Mouse (Mus musculus) midbrain, embryonic 11.5 days (tissue): ENCODE results near the gene Zfp871. TPM values are rescaled to one million over a fixed set of nuclear protein-coding genes. Genes with fewer than 3 reads are reported as not detected.
"Not testable (repeated sequence)": the region's sequence is repeated elsewhere in the genome, so short reads cannot be mapped to it uniquely, and the experiment has no call there.

Source experiments
- ATAC-seq: fragments of 200-750 bp; cut with Nextera tagmentation; 2 replicates; pipeline ENCODE4 v1.8.0; 2017; ENCODE audit warnings: moderate TSS enrichment, moderate library complexity; ENCODE audit not compliant: low FRiP score
- DNase-seq: peaks from one replicate; pipeline ENCODE4 v3.0.0; 2015; ENCODE audit warnings: low spot score; ENCODE audit errors: missing footprints
- H3K27ac ChIP-seq: fragments of 300-500 bp; sonication (generic); 2 replicates; pipeline ENCODE4 v1.5.1; 2014; ENCODE audit warnings: low read depth, low read length
- H3K27me3 ChIP-seq: fragments of 300-500 bp; sonication (generic); 2 replicates; pipeline ENCODE4 v1.6.1; 2014; ENCODE audit warnings: mild to moderate bottlenecking, low read length, moderate library complexity, mixed read lengths; ENCODE audit not compliant: control insufficient read depth, insufficient read depth
- H3K36me3 ChIP-seq: fragments of 300-500 bp; sonication (generic); 2 replicates; pipeline ENCODE4 v1.6.1; 2014; ENCODE audit warnings: mild to moderate bottlenecking, low read length, moderate library complexity, mixed read lengths; ENCODE audit not compliant: control insufficient read depth, insufficient read depth
- H3K4me1 ChIP-seq: fragments of 300-500 bp; sonication (generic); 2 replicates; pipeline ENCODE4 v1.6.1; 2014; ENCODE audit warnings: low read length; ENCODE audit not compliant: control insufficient read depth, insufficient read depth
- H3K4me2 ChIP-seq: fragments of 300-500 bp; sonication (generic); 2 replicates; pipeline ENCODE4 v1.6.1; 2014; ENCODE audit warnings: mild to moderate bottlenecking, moderate library complexity
- H3K4me3 ChIP-seq: fragments of 300-500 bp; sonication (generic); 2 replicates; pipeline ENCODE4 v1.5.1; 2014; ENCODE audit warnings: low read depth, low read length
- H3K9ac ChIP-seq: fragments of 300-500 bp; sonication (generic); 2 replicates; pipeline ENCODE4 v1.6.1; 2014; ENCODE audit warnings: low read length
- H3K9me3 ChIP-seq: fragments of 300-500 bp; sonication (generic); 2 replicates; pipeline ENCODE4 v1.6.1; 2016; ENCODE audit warnings: low read length; ENCODE audit not compliant: control insufficient read depth
- WGBS: fragments of 180-500 bp; shearing (Covaris S2); extraction: QIAGEN DNeasy Blood & Tissue Kit; methylation state at CpG from one replicate; pipeline ENCODE4 v1.1.7; 2014; 5-methylcytosine and 5-hydroxymethylcytosine counted together
- polyA plus RNA-seq: library from polyadenylated mRNA; unstranded; fragments of >200 nt; fragmentation: Nextera tagmentation; extraction: Ambion mirVana; gene quantifications from 2 replicates; pipeline ENCODE4 v1.2.1, GENCODE M21; 2014

The Zfp871 gene
- polyA plus RNA-seq, 1 experiment from 2014 or later: 32.0 TPM

DNA sequence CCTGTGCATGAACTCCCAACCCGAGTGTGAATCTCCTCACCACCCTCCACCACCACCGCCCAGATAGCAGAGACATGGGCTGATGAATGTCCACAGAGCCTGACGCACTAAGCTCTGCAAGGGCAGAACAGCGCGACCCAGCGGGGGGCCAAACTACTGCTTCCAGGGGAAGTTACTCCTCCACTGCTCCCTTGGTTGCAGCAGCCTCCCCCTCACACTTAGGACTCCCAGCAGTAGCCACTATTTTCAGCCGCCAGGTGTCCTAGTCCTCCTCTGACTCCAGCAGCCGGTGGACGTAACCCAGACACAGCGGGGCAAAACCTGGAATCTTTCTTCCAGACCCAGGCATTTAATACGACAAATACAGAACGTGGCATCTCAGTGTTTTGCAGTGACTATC, 34.5 kb downstream of the Zfp871 start:
- H3K4me2 ChIP-seq: no peak overlapping the region
- no peak overlapping the region for H3K4me3 ChIP-seq
- no peaks in the 10 kb centered on the region for H3K9me3 ChIP-seq
- no peaks in the 10 kb centered on the region for H3K4me1 ChIP-seq
- H3K27me3 ChIP-seq: no peaks in the 10 kb centered on the region
- no peaks in the 10 kb centered on the region for H3K36me3 ChIP-seq
- H3K9ac ChIP-seq: no peak overlapping the region
- DNase-seq (no peak), ATAC-seq (no peak; the same call in 1 of the 2 replicates)
- H3K27ac ChIP-seq: no peak overlapping the region
- whole genome bisulfite sequencing: 10% methylated on average over 12 of the region's 12 CpGs

DNA sequence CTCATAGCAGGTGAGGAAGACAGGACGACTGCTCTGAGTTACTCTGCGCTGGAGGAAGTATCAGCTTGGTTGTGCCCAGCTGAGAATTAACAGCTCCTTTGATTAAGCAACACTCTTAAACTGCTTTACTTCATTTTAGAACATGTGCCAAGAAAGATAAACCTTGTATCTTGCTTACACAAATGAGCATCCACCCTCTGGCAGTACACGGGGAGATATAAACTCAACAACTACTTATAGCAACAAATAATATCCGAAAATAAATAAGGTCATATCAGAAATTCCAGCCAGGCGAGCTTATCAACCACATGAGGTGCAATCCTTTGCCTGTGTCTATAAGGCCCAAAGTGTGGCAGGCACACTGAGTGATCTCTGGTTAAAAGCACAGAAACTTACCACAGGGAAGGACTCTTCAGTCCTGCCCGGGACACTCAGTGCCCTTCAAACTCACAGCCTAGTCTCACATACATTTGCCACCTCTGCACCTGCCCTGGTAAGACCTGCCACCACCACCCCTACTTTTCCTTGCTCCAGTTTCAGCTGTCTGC, 35.2 kb downstream of the Zfp871 start:
- H3K4me1 ChIP-seq: no peaks in the 10 kb centered on the region

DNA sequence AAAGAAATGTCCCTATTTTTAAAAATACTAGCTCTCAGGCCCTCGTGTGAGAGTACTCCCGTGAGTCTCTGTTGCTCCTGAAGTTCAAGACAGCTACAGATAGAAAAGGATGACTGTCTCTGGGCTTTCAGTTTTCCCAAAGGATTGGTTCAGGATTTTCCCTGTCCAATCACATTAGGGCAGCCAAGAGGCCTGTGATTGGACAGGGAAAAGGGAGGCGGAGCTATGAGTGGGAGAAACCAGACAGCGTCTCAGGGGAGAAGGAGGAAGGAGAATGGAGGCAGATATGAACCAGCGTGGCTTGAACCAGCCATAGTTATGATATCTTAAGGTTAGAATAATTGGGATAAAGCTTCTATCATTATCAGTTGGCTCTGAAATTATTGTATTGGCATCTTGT, 37.5 kb downstream of the Zfp871 start:
- no peaks in the 10 kb centered on the region for H3K9me3 ChIP-seq
- H3K36me3 ChIP-seq: no peaks in the 10 kb centered on the region
- WGBS: 54% methylated on average over 5 of the region's 5 CpGs
- DNase-seq (no peak), ATAC-seq (no peak)
- H3K4me2 ChIP-seq: no peak overlapping the region
- no peak overlapping the region for H3K27ac ChIP-seq
- H3K9ac ChIP-seq: no peak overlapping the region
- no peaks in the 10 kb centered on the region for H3K4me1 ChIP-seq
- no peaks in the 10 kb centered on the region for H3K27me3 ChIP-seq
- H3K4me3 ChIP-seq: no peak overlapping the region

More for the DNA sequence above, 35.2 kb downstream of the Zfp871 start:
- H3K36me3 ChIP-seq: no peaks in the 10 kb centered on the region
- no peak overlapping the region for H3K27ac ChIP-seq
- no peak overlapping the region for H3K4me3 ChIP-seq
- no peaks in the 10 kb centered on the region for H3K9me3 ChIP-seq
- H3K9ac ChIP-seq: no peak overlapping the region
- H3K4me2 ChIP-seq: no peak overlapping the region
- 81% methylated on average over 6 of the region's 6 CpGs for WGBS
- DNase-seq (no peak), ATAC-seq (no peak)
- H3K27me3 ChIP-seq: no peaks in the 10 kb centered on the region

DNA sequence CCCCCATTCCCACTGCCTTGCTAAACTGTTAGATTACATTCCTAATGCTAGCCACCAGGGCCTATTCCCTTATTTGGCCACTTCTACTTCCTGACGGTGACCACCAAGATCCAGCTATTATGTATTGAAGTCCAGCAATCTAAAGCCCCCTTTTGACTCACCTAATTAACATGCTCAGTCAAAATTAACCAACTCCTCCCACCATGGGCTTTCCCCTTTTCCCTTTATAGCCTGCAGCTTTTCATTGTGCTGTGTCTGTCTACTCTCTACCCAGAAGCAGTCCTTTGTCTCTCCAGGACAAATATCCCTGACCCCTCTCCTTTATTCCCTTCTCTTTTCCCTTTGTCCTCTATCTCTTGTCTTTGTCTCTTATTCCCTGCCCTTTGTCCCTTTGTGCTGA, 47.0 kb downstream of the Zfp871 start:
- Histone ChIP-seq H3K9ac (no peak overlapping the region), H3K4me1 (peaks cover 7% of the 10 kb centered on the region), H3K27ac (no peak overlapping the region), H3K9me3 (no peaks in the 10 kb centered on the region), H3K4me3 (no peak overlapping the region), H3K27me3 (no peaks in the 10 kb centered on the region), H3K4me2 (no peak overlapping the region), H3K36me3 (no peaks in the 10 kb centered on the region)
- DNase-seq (peak; percentile 84), ATAC-seq (no peak)
- 8% methylated on average over 1 of the region's 1 CpGs for WGBS

DNA sequence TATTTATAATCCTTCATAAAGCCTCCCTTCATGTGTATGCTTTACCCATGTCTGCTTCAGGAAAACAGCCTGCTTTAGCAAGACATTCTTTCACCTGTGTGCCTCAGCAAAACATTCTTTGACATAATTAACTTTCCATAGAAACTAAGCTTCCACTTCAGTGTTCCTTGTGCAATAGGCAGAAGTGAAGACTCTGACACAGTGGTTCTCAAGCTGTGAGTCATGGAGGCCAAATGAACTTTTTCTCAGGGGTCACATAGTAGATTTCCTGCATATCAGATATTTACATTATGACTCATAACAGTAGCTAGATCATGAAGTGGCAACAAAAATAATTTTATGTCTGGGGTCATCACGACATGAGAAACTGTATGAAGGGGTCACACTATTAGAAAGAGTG, 49.7 kb downstream of the Zfp871 start:
- no peak overlapping the region for H3K4me3 ChIP-seq

DNA sequence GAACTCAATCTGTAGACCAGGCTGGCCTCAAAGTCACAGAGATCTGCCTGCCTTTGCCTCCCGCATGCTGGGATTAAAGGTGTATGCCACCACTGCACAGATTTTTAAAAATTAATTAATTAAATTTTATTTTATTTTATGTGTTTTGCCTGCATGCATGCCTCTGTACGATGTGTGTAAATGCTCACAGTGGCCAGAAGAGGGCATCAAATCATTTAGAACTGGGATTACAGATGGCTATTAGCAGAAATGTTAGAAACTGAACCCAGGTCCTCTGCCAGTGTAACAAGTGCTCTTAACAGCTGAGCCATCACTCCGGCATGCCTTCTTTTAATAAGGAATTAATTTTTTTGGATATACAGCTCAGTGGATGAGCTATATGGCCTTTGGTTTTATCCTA, 59.1 kb downstream of the Zfp871 start:
- H3K36me3 ChIP-seq: no peaks in the 10 kb centered on the region
- no peak overlapping the region for H3K4me3 ChIP-seq
- WGBS: 68% methylated on average over 3 of the region's 3 CpGs
- no peaks in the 10 kb centered on the region for H3K27me3 ChIP-seq
- no peak overlapping the region for H3K4me2 ChIP-seq
- no peak overlapping the region for H3K27ac ChIP-seq
- H3K4me1 ChIP-seq: no peaks in the 10 kb centered on the region
- no peaks in the 10 kb centered on the region; the same call in 1 of the 2 replicates for H3K9me3 ChIP-seq
- DNase-seq (no peak), ATAC-seq (no peak)
- no peak overlapping the region for H3K9ac ChIP-seq

More for the DNA sequence above, 49.7 kb downstream of the Zfp871 start:
- 80% methylated on average over 1 of the region's 1 CpGs for WGBS
- Histone ChIP-seq H3K9ac (no peak overlapping the region), H3K36me3 (no peaks in the 10 kb centered on the region), H3K9me3 (no peaks in the 10 kb centered on the region), H3K4me2 (no peak overlapping the region), H3K27me3 (no peaks in the 10 kb centered on the region), H3K4me1 (peaks cover 7% of the 10 kb centered on the region), H3K27ac (no peak overlapping the region)
- ATAC-seq (no peak), DNase-seq (no peak)

DNA sequence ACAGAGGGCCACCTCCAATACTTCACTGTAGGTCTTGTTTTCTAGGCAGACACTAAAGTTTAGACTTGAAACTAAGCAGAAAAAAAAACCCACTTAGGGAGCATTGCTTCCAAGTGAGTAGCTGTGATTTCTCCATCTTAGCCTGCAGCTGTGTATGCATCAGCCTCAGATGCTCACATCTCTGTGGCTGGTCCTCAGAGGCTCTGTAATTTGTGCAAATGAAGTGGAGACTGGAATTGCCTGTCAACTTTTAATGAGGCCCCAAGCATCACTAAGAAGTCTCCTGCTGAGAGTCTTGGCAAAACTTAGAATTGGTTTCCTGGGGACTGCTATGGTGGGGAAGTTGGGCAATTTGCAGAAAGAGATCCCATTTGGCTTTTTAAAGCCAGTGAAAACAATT, 61.7 kb downstream of the Zfp871 start:
- H3K9me3 ChIP-seq, ATAC-seq, DNase-seq, H3K4me2 ChIP-seq, H3K27me3 ChIP-seq, H3K27ac ChIP-seq, H3K36me3 ChIP-seq, H3K4me3 ChIP-seq, H3K9ac ChIP-seq, H3K4me1 ChIP-seq: not testable (repeated sequence)

DNA sequence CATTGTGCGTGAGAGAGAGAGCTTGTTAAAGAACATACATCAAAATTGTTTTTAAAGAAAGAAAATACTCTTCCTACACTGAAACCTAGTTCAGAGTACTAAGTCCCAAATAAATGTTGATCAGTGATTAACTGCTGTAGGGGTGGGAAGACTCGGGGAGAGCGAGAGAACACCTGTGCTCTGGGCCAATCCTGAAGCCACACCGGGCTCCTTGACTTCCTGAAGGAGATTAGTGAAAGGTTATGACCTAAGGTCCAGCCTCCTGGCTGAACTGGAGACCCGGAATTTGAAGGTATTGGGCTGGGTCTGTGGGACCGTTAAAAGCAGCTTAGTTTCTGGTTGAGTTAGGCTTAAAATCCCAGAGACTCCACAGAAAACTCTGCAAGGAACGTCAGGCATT, 65.3 kb downstream of the Zfp871 start:
- no peaks in the 10 kb centered on the region for H3K36me3 ChIP-seq
- no peaks in the 10 kb centered on the region for H3K27me3 ChIP-seq
- DNase-seq: no peak
- no peak overlapping the region for H3K27ac ChIP-seq
- 75% methylated on average over 7 of the region's 7 CpGs for WGBS
- no peak overlapping the region for H3K4me3 ChIP-seq
- no peaks in the 10 kb centered on the region for H3K4me1 ChIP-seq
- H3K9ac ChIP-seq: no peak overlapping the region
- H3K9me3 ChIP-seq: no peaks in the 10 kb centered on the region
- H3K4me2 ChIP-seq: no peak overlapping the region
- no peak for ATAC-seq

DNA sequence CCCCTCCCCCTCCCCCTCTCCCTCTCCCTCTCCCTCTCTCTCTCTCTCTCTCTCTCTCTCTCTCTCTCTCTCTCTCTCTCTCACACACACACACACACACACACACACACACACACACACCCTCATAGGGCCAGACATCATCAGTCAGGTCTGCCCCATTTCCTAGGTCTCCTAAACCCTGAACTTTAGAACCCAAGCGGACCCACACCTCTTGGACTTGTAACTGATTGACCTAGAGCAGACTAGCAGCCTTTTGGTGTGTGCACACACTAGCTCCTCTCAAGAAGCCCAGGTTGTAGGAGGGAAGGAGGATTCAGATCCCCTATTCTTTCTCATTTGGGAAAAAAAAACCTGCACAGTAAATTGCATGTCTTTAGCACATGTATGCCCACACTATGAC, 65.9 kb downstream of the Zfp871 start:
- not testable (repeated sequence) for H3K4me1 ChIP-seq, H3K27ac ChIP-seq, H3K4me3 ChIP-seq, H3K9me3 ChIP-seq, DNase-seq, H3K36me3 ChIP-seq, H3K4me2 ChIP-seq, H3K9ac ChIP-seq, H3K27me3 ChIP-seq, ATAC-seq
- 95% methylated on average over 1 of the region's 1 CpGs for WGBS
